In the genomic region with DNA sequence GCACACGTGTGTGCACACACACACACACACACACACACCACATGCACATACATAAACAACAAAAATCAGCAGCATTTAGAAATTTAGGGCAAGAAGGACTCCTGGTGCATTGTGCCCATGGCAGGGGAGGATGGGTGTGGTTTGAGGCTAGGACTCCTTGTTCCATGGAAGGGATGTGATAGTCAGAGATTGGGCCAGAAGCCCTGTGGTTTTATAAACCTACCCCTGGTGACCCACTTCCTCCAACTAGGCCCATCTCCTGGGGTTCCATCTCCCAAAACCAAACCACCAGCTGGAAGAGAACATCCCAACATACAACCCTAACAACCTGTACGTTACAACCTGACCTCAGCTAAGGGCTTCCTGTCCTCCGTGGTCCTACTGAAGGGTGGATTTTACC, we compare ENCODE assay signal across 29 mouse cellular contexts. TPM values are rescaled to one million over a fixed set of nuclear protein-coding genes. Genes with fewer than 3 reads are reported as not detected.
DNase-seq lines count a peak whose midpoint lies in the region; ATAC-seq lines count a peak whose summit lies in the region.
"Had no signal": no experiment of that assay in that cellular context is flagged by ENCODE, and none has a peak within 500 bp of the region (broad histone marks: within the 10 kb centered on the region; RNA-seq: fewer than 3 reads in every experiment).

No protein-coding gene starts in this region.

- H3K27me3 ChIP-seq in megakaryocyte, embryonic 14.5 days (replicated peaks): no peaks in the 10 kb centered on the region
- H3K27me3 ChIP-seq in kidney, embryonic 14.5 days (ENCODE audit: control insufficient read depth, insufficient read depth, low read length): no peaks in the 10 kb centered on the region
- H3K27me3 ChIP-seq: CH12.LX; embryonic facial prominence, embryonic 13.5 days; forebrain, embryonic 12.5 days; forebrain, embryonic 15.5 days; heart, embryonic 15.5 days; hindbrain, embryonic 13.5 days; Patski had no signal

- peaks cover 94% of the 10 kb centered on the region for H3K4me1 ChIP-seq in megakaryocyte, embryonic 14.5 days
- peaks cover 5% of the 10 kb centered on the region; the same call in 1 of the 2 replicates for H3K4me1 ChIP-seq in kidney, embryonic 14.5 days (ENCODE audit: control insufficient read depth, insufficient read depth, low read length)
- H3K4me1 ChIP-seq: forebrain, embryonic 15.5 days had no signal

- peak; percentile 68 for ATAC-seq in common myeloid progenitor, adult 5-6 weeks (replicated peaks; ENCODE audit: low read depth, poor library complexity, severe bottlenecking)
- no peak for ATAC-seq in kidney, embryonic 14.5 days (ENCODE audit: low FRiP score, low TSS enrichment)
- ATAC-seq: forebrain, embryonic 15.5 days; hindbrain, embryonic 16.5 days; Patski had no signal

- intact Hi-C loops in left cerebral cortex, postnatal 25 days (cut with DNase I): no loop called here

- H3K9ac ChIP-seq in kidney, embryonic 14.5 days (ENCODE audit: low read depth, low read length): no peak overlapping the region
- H3K9ac ChIP-seq: embryonic facial prominence, embryonic 13.5 days; forebrain, embryonic 12.5 days; forebrain, embryonic 15.5 days; heart, embryonic 15.5 days; hindbrain, embryonic 13.5 days had no signal

- peaks cover 48% of the 10 kb centered on the region for H3K36me3 ChIP-seq in megakaryocyte, embryonic 14.5 days (replicated peaks; ENCODE audit: low read length)
- H3K36me3 ChIP-seq in kidney, embryonic 14.5 days (ENCODE audit: control insufficient read depth, insufficient read depth, low read length): no peaks in the 10 kb centered on the region
- H3K36me3 ChIP-seq: embryonic facial prominence, embryonic 10.5 days; embryonic facial prominence, embryonic 13.5 days; forebrain, embryonic 12.5 days; forebrain, embryonic 15.5 days; hindbrain, embryonic 10.5 days; hindbrain, embryonic 13.5 days had no signal

- H3K27ac ChIP-seq in kidney, embryonic 14.5 days (ENCODE audit: low read depth, low read length): no peak overlapping the region
- H3K27ac ChIP-seq: embryonic facial prominence, embryonic 10.5 days; embryonic facial prominence, embryonic 13.5 days; forebrain, embryonic 12.5 days; forebrain, embryonic 15.5 days; heart, embryonic 15.5 days; hindbrain, embryonic 10.5 days; hindbrain, embryonic 13.5 days had no signal

- no peaks in the 10 kb centered on the region for H3K9me3 ChIP-seq in megakaryocyte, embryonic 14.5 days
- H3K9me3 ChIP-seq in kidney, embryonic 14.5 days (ENCODE audit: control insufficient read depth, low read length): no peaks in the 10 kb centered on the region
- H3K9me3 ChIP-seq: embryonic facial prominence, embryonic 10.5 days; embryonic facial prominence, embryonic 13.5 days; forebrain, embryonic 12.5 days; forebrain, embryonic 15.5 days; G1E; heart, embryonic 15.5 days; hindbrain, embryonic 10.5 days; hindbrain, embryonic 13.5 days had no signal

- DNase-seq in thymus, postnatal 0 days (ENCODE audit: low spot score): peak; percentile 23
- no peak for DNase-seq in thymus, postnatal 4 days
- DNase-seq in spleen, postnatal 10 days (ENCODE audit: low spot score in 2 of 2): no peak
- no peak for DNase-seq in left cerebral cortex, postnatal 25 days (ENCODE audit: low spot score in 2 of 2)
- DNase-seq: adrenal gland, postnatal 10 days; adrenal gland, postnatal 36 days; cerebellum, adult 18-20 months; cerebellum, adult 9-10 months; cerebellum, postnatal 14 days; gastrocnemius, postnatal 25 days; heart, postnatal 10 days; heart, postnatal 36 days had no signal

- H3K4me3 ChIP-seq in megakaryocyte, embryonic 14.5 days (replicated peaks): peak overlapping the region; percentile 59
- no peak overlapping the region for H3K4me3 ChIP-seq in kidney, embryonic 14.5 days (ENCODE audit: low read length)
- H3K4me3 ChIP-seq: embryonic facial prominence, embryonic 10.5 days; embryonic facial prominence, embryonic 13.5 days; erythroblast, embryonic 14.5 days; forebrain, embryonic 12.5 days; forebrain, embryonic 15.5 days; heart, embryonic 15.5 days; hindbrain, embryonic 10.5 days; hindbrain, embryonic 13.5 days had no signal

- 86% methylated on average over 3 of the region's 3 CpGs for WGBS in kidney, embryonic 14.5 days

- no peak overlapping the region for H3K4me2 ChIP-seq in kidney, embryonic 14.5 days (replicated peaks; ENCODE audit: low read depth, low read length)
- H3K4me2 ChIP-seq: embryonic facial prominence, embryonic 13.5 days; forebrain, embryonic 12.5 days; forebrain, embryonic 15.5 days; heart, embryonic 11.5 days; heart, embryonic 15.5 days; hindbrain, embryonic 13.5 days had no signal

RNA-seq across cellular contexts. Expression of a gene that starts 35.4 kb away (rescaled TPM):
- 51.2 and 53.7 TPM in 2 replicates for polyA plus RNA-seq in thymus, postnatal 0 days (2015; fragmentation: Nextera tagmentation; extraction: Ambion mirVana)
- 30.1 and 51.8 TPM in 2 replicates for total RNA-seq in common myeloid progenitor, adult 5-6 weeks (2017)
- 1.6 and 39.5 TPM in 2 replicates for polyA plus RNA-seq in megakaryocyte, embryonic 14.5 days (2012; ENCODE audit: insufficient read depth, low replicate concordance)
- polyA plus RNA-seq in kidney, embryonic 14.5 days (2014; fragmentation: Nextera tagmentation; extraction: Ambion mirVana): 10.1 and 14.3 TPM in 2 replicates
- total RNA-seq in left cerebral cortex, postnatal 25 days (2021): 10 to 100 TPM; 49.8 to 50.1 TPM

RNA-seq across cellular contexts. Expression of a gene that starts 35.6 kb away (rescaled TPM):
- polyA plus RNA-seq in thymus, postnatal 0 days (2015; fragmentation: Nextera tagmentation; extraction: Ambion mirVana): 1.0 and 1.4 TPM in 2 replicates
- not detected in 2 replicates for total RNA-seq in common myeloid progenitor, adult 5-6 weeks (2017)
- 0.43 TPM in 1 of 2 replicates, not detected in the other for polyA plus RNA-seq in megakaryocyte, embryonic 14.5 days (2012; ENCODE audit: insufficient read depth, low replicate concordance)
- polyA plus RNA-seq in kidney, embryonic 14.5 days (2014; fragmentation: Nextera tagmentation; extraction: Ambion mirVana): 0.21 and 0.47 TPM in 2 replicates
- total RNA-seq in left cerebral cortex, postnatal 25 days (2021): 1 to 10 TPM; 1.3 to 1.8 TPM
- total RNA-seq: gastrocnemius, adult 8-10 months had no signal
- polyA plus RNA-seq: erythroblast, embryonic 14.5 days had no signal
